Mouse (Mus musculus) E14TG2a.4 (cell line): ENCODE measurements at regions not wholly inside any gene's neighbourhood (a gene's known extent, or its start where the extent isn't known, plus 50 kb on each side); places are given as distances from the start of the nearest gene placed in this dataset.

Experiments
- H3K27me3 ChIP-seq: 2 replicates; pipeline ENCODE4 v1.6.1; 2014; ENCODE audit warnings: low read length, control low read depth; ENCODE audit not compliant: insufficient read depth
- H3K36me3 ChIP-seq: 2 replicates; pipeline ENCODE4 v1.6.1; 2014; ENCODE audit warnings: low read length, control low read depth; ENCODE audit not compliant: insufficient read depth
- H3K4me1 ChIP-seq: replicated peaks from 2 replicates; pipeline ENCODE4 v1.6.1; 2014; ENCODE audit warnings: low read depth, low read length, control low read depth
- H3K4me3 ChIP-seq: replicated peaks from 2 replicates; pipeline ENCODE4 v1.5.1; 2014; ENCODE audit warnings: mild to moderate bottlenecking, low read length
- H3K9me3 ChIP-seq: 2 replicates; pipeline ENCODE4 v1.6.1; 2014; ENCODE audit warnings: low read length, control low read depth
- CTCF ChIP-seq: conservative IDR thresholded peaks from 2 replicates; pipeline ENCODE4 v1.5.1; 2014; ENCODE audit warnings: low read length
- NANOG ChIP-seq: IDR thresholded peaks from 2 replicates; pipeline ENCODE4 v1.6.1; 2014; ENCODE audit warnings: borderline replicate concordance, low read length, mixed read lengths
- POU5F1 ChIP-seq: IDR thresholded peaks from 2 replicates; pipeline ENCODE4 v1.6.1; 2014; ENCODE audit warnings: low read length, borderline replicate concordance

DNA sequence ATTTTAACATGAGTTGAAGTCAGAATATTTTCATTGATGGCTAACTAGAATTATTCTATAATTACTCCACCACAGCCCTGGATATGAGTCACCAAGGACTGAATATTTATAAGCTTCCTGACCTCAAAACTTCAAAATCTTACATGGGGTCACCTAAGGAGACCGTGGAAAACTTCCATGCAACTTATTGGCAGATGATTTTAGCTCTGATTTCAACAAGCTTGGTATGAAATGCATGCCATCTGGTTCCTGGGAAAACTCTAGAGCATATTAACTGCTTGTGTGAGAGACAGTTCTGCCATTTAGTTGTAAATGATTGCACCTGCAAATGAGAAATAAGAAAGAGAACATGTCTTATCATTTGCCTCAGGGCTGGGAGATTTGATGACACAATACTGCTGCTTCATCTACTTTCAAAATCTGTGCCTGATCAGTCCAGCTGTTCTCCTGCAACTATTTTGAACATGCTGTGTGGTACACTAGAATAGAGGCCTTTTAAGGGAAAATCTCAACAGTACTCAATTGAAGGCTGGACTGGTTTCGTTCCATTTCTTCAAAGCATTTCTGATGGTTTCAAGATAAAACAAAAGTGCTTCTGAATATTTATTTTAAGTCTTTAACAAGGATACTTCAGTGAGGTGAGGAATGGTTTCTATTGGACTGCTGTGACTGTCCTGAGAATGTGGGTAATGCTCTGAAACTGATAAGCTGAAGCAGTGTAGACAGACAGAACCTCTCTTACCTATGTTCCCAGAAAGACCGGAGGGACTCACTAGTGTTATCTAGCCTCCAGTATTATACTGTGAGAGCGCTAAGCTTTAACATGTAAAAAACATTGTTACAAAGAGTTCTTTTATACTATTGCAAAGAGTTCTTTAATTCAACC lies 513.8 kb upstream of the Nr5a2 start:
- Histone ChIP-seq H3K36me3 (no peaks in the 10 kb centered on the region), H3K4me3 (no peak overlapping the region), H3K4me1 (no peaks in the 10 kb centered on the region), H3K27me3 (no peaks in the 10 kb centered on the region), H3K9me3 (no peaks in the 10 kb centered on the region)
- TF ChIP-seq NANOG (no peak), POU5F1 (no peak), CTCF (no peak)

DNA sequence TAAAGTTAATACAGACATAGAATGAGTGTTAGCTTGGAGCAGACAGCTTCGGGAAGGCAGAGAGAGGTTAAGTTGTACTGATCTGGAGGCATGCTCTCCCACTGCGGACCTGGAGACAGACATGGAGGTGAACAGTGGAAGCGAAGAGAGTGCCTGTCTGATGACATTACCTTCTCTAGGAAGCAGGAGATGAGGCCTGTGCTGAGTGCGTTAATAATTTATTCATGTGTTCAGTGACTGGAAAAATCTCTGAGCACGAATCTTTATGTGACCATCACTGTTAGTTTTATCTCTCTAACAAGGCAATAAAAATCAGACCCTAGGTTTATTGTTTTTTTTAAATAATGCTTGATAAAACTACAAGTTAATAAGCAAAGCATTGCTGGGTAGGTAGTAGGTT lies 504.7 kb upstream of the Nr5a2 start:
- H3K27me3 ChIP-seq, result no peaks in the 10 kb centered on the region
- H3K9me3 ChIP-seq, result no peaks in the 10 kb centered on the region
- no peaks in the 10 kb centered on the region for H3K36me3 ChIP-seq
- H3K4me1 ChIP-seq, result no peaks in the 10 kb centered on the region
- H3K4me3 ChIP-seq, result no peak overlapping the region
- TF ChIP-seq NANOG (no peak), CTCF (no peak), POU5F1 (no peak)

DNA sequence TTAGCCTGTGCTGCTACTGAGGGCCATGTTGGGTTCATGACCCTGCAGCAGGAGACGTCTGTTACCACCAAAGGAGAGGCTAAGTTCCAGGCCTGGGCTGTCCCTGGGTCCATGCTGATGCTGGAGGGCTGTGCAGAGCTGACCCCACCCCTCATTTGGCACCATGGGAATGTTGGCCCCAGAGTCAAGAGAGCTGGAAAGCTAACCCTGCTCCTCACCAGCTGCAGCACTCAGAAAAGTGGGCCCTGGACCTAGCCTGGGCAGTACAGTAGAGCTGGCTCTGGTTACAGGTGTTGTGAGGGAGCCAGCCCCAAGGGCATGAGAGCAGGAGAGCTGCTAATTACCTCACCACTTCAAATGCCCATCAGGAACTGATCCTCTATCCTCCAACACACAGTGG lies 500.9 kb upstream of the Nr5a2 start:
- Histone ChIP-seq H3K36me3 (no peaks in the 10 kb centered on the region), H3K4me3 (no peak overlapping the region), H3K27me3 (no peaks in the 10 kb centered on the region), H3K9me3 (no peaks in the 10 kb centered on the region), H3K4me1 (no peaks in the 10 kb centered on the region)
- TF ChIP-seq CTCF, result no peak

DNA sequence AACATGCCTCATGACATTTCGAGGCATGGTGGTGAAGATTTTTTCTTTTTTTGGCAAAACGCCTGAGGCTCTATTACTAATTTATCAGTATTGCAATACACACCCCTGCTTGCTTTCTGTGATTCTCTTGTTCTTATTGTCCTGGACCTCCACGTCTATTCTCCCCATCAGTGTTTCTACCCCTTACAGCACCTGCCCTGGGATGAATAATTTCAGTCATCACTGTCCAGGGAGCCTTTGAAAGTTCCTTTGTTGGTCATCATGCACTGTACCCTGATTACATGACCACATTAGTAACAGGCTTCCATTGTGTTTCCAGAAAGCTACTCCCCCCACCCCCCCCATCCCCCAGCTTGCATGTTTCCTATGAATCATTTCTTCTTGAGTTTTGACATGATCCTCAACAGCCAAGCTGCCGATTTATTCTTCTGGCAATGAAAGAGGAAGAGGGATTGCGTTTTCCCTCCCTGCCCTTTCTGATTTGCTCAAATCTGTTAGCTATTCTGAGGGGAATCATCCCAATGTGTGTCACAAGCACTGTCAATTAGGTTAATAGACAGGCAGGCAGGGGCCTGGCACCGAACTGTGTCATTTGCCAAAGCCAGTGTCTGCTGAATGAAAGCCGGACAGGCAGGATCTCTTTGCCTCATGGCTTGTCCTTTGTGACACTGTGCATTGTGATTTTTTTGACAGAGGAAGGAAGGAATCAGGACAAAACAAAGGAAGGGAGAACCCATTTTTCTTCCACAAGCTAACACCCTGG lies 493.4 kb upstream of the Nr5a2 start:
- H3K4me3 ChIP-seq, result no peak overlapping the region
- no peaks in the 10 kb centered on the region for H3K36me3 ChIP-seq
- H3K9me3 ChIP-seq, result no peaks in the 10 kb centered on the region
- H3K27me3 ChIP-seq, result no peaks in the 10 kb centered on the region
- no peak for TF ChIP-seq CTCF
- no peak for TF ChIP-seq NANOG
- no peak for TF ChIP-seq POU5F1
- no peaks in the 10 kb centered on the region for H3K4me1 ChIP-seq

DNA sequence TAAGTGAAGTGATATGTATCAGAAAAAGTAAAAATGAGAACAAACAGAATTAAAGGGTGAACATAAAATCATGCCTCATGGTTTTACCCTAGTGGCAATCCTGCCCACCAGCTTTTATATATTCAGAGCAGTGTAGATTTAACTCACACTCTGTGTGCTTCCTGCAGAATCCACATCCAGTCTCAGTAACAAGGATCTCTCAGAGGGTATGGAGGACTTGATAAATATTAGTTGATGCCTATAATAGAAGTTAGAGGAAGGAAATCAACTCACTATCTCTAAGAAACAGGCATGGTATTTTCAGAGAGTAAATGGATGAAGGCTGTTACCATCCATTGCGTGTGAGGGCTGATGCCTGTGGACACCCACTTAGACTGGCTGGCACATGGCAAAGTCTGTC lies 492.5 kb upstream of the Nr5a2 start:
- Histone ChIP-seq H3K4me3 (no peak overlapping the region), H3K4me1 (no peaks in the 10 kb centered on the region), H3K27me3 (no peaks in the 10 kb centered on the region), H3K9me3 (no peaks in the 10 kb centered on the region), H3K36me3 (no peaks in the 10 kb centered on the region)
- TF ChIP-seq CTCF, result no peak
- TF ChIP-seq NANOG, result no peak
- no peak for TF ChIP-seq POU5F1

DNA sequence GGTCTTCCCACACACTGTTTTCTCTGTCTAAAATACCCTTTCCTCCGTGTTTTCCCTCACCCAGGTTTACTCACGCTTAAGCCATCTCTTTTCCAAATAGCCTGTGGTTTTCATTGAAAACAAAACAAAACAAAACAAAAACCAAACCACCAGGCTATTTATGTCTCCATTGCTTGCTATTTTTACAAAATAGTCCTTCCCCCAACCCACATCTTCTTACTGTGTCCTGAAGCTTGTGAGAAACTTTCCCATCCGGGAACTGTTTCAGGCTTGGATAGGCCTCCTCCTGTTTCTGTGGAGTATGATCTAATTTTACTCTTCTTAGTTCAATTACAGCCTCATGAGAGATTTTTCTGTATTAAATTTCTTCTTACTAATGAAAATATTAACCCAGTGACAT lies 486.2 kb upstream of the Nr5a2 start:
- H3K4me1 ChIP-seq, result 0 out of 2 replicates have a peak, but pooled peaks cover 3% of the 10 kb centered on the region
- TF ChIP-seq NANOG (no peak), POU5F1 (no peak), CTCF (no peak)
- no peaks in the 10 kb centered on the region for H3K36me3 ChIP-seq
- H3K9me3 ChIP-seq, result no peaks in the 10 kb centered on the region
- no peak overlapping the region for H3K4me3 ChIP-seq
- no peaks in the 10 kb centered on the region for H3K27me3 ChIP-seq

DNA sequence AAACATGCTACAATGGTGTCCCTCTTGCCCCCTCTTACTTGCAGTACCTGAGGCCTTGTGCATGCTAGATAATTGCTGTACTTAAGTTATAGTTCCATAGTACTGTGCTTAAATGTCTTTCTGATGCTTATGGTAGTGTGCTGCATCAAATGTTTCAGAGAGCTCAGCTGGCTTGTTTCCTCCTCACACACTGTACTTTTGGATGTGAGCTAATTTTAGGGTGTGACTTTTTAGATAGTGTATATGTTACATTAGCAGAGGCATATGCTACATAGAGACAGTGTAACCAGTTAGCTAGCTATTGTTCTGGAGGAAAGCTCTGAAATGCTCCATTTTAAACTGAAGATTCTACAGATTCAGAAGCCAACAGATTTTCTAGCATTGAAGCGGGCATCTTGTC lies 467.9 kb upstream of the Nr5a2 start:
- no peaks in the 10 kb centered on the region for H3K4me1 ChIP-seq
- TF ChIP-seq CTCF, result no peak
- no peak for TF ChIP-seq POU5F1
- no peak for TF ChIP-seq NANOG
- H3K9me3 ChIP-seq, result no peaks in the 10 kb centered on the region
- no peaks in the 10 kb centered on the region for H3K36me3 ChIP-seq
- no peak overlapping the region for H3K4me3 ChIP-seq
- no peaks in the 10 kb centered on the region for H3K27me3 ChIP-seq

DNA sequence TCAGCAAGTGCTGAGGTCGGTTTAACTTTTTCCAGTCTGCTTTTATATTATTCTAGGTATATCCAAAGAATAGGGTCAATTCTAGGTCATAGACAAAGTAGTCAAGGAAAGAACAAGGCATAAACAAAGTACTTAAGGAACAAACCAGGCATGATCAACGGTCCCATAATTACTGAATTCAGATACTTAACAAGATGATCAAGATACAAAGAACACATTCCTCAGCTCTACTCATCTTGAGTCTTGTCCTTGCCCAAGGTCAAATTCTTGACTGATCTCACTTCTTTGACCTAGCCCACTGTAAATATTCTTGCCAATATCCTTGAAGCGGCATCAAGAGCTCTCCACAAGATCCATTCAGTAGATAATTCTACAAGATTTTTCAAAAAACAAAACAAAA lies 458.1 kb upstream of the Nr5a2 start:
- Histone ChIP-seq H3K36me3 (no peaks in the 10 kb centered on the region), H3K9me3 (peaks cover 4% of the 10 kb centered on the region; the same call in 1 of the 2 replicates), H3K27me3 (no peaks in the 10 kb centered on the region), H3K4me1 (no peaks in the 10 kb centered on the region), H3K4me3 (no peak overlapping the region)
- TF ChIP-seq NANOG (peak; percentile 98), CTCF (no peak), POU5F1 (no peak)

DNA sequence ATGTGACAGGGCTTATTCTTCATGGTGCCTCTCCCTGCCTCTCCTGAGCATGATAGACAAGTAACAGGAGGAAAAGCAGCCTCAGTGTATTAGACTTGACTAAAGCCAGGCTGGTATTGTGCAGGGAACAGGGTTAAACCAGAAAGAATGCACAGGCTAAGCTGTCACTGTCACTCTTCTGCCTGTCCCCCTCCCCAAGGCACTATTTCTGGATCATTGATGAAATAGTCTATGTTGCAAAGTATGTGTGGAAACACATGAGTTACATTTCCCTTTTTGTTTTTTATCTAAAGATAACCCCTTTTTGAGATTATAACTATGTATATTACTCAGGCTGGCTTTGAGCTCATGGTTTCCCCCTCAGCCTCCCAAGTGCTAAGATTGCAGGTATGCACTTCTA lies 436.5 kb upstream of the Nr5a2 start:
- Histone ChIP-seq H3K27me3 (peaks cover 8% of the 10 kb centered on the region; the same call in 1 of the 2 replicates), H3K36me3 (no peaks in the 10 kb centered on the region), H3K9me3 (0 out of 2 replicates have a peak, but pooled peaks cover 3% of the 10 kb centered on the region), H3K4me3 (no peak overlapping the region), H3K4me1 (no peaks in the 10 kb centered on the region)
- TF ChIP-seq CTCF, result no peak
- TF ChIP-seq POU5F1, result no peak
- no peak for TF ChIP-seq NANOG
